Mouse (Mus musculus): ENCODE measurements around the gene D630003M21Rik. TPM values are rescaled to one million over a fixed set of nuclear protein-coding genes. Genes with fewer than 3 reads are reported as not detected.

Gene D630003M21Rik
- polyA plus RNA-seq, 1 experiment from 2014 or later, result 2.4 TPM

- no peaks in the 10 kb centered on the region for H3K9me3 ChIP-seq
- no peak overlapping the region for H3K27ac ChIP-seq (replicated peaks)
- WGBS, result 58% methylated on average over 3 of the region's 3 CpGs
- H3K27me3 ChIP-seq, result no peaks in the 10 kb centered on the region
- no peak for ATAC-seq (ENCODE audit: low FRiP score, low read depth)
- H3K36me3 ChIP-seq, result no peaks in the 10 kb centered on the region
- H3K4me1 ChIP-seq (replicated peaks), result peaks cover 23% of the 10 kb centered on the region
- no peak overlapping the region for H3K4me2 ChIP-seq
- H3K4me3 ChIP-seq, result no peak overlapping the region
- H3K9ac ChIP-seq, result no peak overlapping the region
Measured at GRCm38 (mm10) chr2:158232414-158232813, 3.4 kb upstream of the D630003M21Rik start.

GRCm38 (mm10) chr2:158231071-158231470, 2.0 kb upstream of the D630003M21Rik start:
- Histone ChIP-seq H3K36me3 (no peaks in the 10 kb centered on the region), H3K4me2 (no peak overlapping the region), H3K27me3 (no peaks in the 10 kb centered on the region), H3K9me3 (no peaks in the 10 kb centered on the region), H3K27ac (replicated peaks) (no peak overlapping the region), H3K4me1 (replicated peaks) (peaks cover 23% of the 10 kb centered on the region), H3K9ac (no peak overlapping the region), H3K4me3 (no peak overlapping the region)
- no peak for ATAC-seq (ENCODE audit: low FRiP score, low read depth)
- 36% methylated on average over 5 of the region's 5 CpGs for WGBS

- no peak for ATAC-seq (ENCODE audit: low FRiP score, low read depth)
- Histone ChIP-seq H3K4me3 (no peak overlapping the region), H3K4me1 (replicated peaks) (peaks cover 23% of the 10 kb centered on the region), H3K9ac (no peak overlapping the region), H3K27me3 (no peaks in the 10 kb centered on the region), H3K4me2 (no peak overlapping the region), H3K27ac (replicated peaks) (no peak overlapping the region), H3K9me3 (no peaks in the 10 kb centered on the region), H3K36me3 (no peaks in the 10 kb centered on the region)
- WGBS, result 40% methylated on average over 6 of the region's 6 CpGs
Measured at GRCm38 (mm10) chr2:158230617-158231016, 1.6 kb upstream of the D630003M21Rik start.

GRCm38 (mm10) chr2:158229503-158229892, 476 bp upstream of the D630003M21Rik start:
- Histone ChIP-seq H3K27ac (replicated peaks) (peak overlapping the region; percentile 31), H3K9me3 (no peaks in the 10 kb centered on the region), H3K4me2 (peak overlapping the region; percentile 95), H3K4me3 (peak overlapping the region; percentile 40), H3K27me3 (no peaks in the 10 kb centered on the region), H3K36me3 (no peaks in the 10 kb centered on the region), H3K9ac (peak overlapping the region; percentile 41), H3K4me1 (replicated peaks) (peaks cover 23% of the 10 kb centered on the region)
- peak; percentile 20 for ATAC-seq (ENCODE audit: low FRiP score, low read depth)
- WGBS, result 20% methylated on average over 7 of the region's 7 CpGs

- WGBS, result 73% methylated on average over 5 of the region's 5 CpGs
- ATAC-seq (ENCODE audit: low FRiP score, low read depth), result no peak
- H3K4me2 ChIP-seq, result no peak overlapping the region
- H3K9ac ChIP-seq, result no peak overlapping the region
- no peak overlapping the region for H3K4me3 ChIP-seq
- no peaks in the 10 kb centered on the region for H3K36me3 ChIP-seq
- no peaks in the 10 kb centered on the region for H3K9me3 ChIP-seq
- no peaks in the 10 kb centered on the region for H3K27me3 ChIP-seq
- H3K4me1 ChIP-seq (replicated peaks), result peaks cover 26% of the 10 kb centered on the region
- H3K27ac ChIP-seq (replicated peaks), result no peak overlapping the region
Measured at GRCm38 (mm10) chr2:158225301-158225700, 3.7 kb downstream of the D630003M21Rik start.

- Histone ChIP-seq H3K9me3 (no peaks in the 10 kb centered on the region), H3K27me3 (no peaks in the 10 kb centered on the region), H3K36me3 (no peaks in the 10 kb centered on the region), H3K4me3 (no peak overlapping the region), H3K27ac (replicated peaks) (no peak overlapping the region), H3K4me2 (no peak overlapping the region), H3K4me1 (replicated peaks) (peaks cover 9% of the 10 kb centered on the region), H3K9ac (no peak overlapping the region)
- WGBS, result 77% methylated on average over 3 of the region's 3 CpGs
- ATAC-seq (ENCODE audit: low FRiP score, low read depth), result no peak
Measured at GRCm38 (mm10) chr2:158223497-158223896, 5.5 kb downstream of the D630003M21Rik start.

GRCm38 (mm10) chr2:158222664-158223063, 6.4 kb downstream of the D630003M21Rik start:
- Histone ChIP-seq H3K9me3 (no peaks in the 10 kb centered on the region), H3K27ac (replicated peaks) (no peak overlapping the region), H3K27me3 (no peaks in the 10 kb centered on the region), H3K9ac (no peak overlapping the region), H3K4me3 (no peak overlapping the region), H3K4me2 (no peak overlapping the region), H3K4me1 (replicated peaks) (peaks cover 9% of the 10 kb centered on the region; the same call in 1 of the 2 replicates), H3K36me3 (no peaks in the 10 kb centered on the region)
- WGBS, result 42% methylated on average over 4 of the region's 4 CpGs
- no peak for ATAC-seq (ENCODE audit: low FRiP score, low read depth)

- WGBS, result 91% methylated on average over 9 of the region's 9 CpGs
- H3K27ac ChIP-seq (replicated peaks), result no peak overlapping the region
- no peaks in the 10 kb centered on the region for H3K9me3 ChIP-seq
- H3K4me2 ChIP-seq, result no peak overlapping the region
- ATAC-seq (ENCODE audit: low FRiP score, low read depth), result no peak
- H3K4me3 ChIP-seq, result no peak overlapping the region
- H3K36me3 ChIP-seq, result no peaks in the 10 kb centered on the region
- no peaks in the 10 kb centered on the region for H3K27me3 ChIP-seq
- H3K9ac ChIP-seq, result no peak overlapping the region
- peaks cover 9% of the 10 kb centered on the region; the same call in 1 of the 2 replicates for H3K4me1 ChIP-seq (replicated peaks)
Measured at GRCm38 (mm10) chr2:158221446-158222084, 7.5 kb downstream of the D630003M21Rik start.

GRCm38 (mm10) chr2:158219562-158219961, 9.5 kb downstream of the D630003M21Rik start:
- ATAC-seq (ENCODE audit: low FRiP score, low read depth), result no peak
- H3K9ac ChIP-seq, result no peak overlapping the region
- peaks cover 17% of the 10 kb centered on the region for H3K4me1 ChIP-seq (replicated peaks)
- WGBS, result 95% methylated on average over 2 of the region's 2 CpGs
- no peaks in the 10 kb centered on the region for H3K27me3 ChIP-seq
- no peak overlapping the region for H3K27ac ChIP-seq (replicated peaks)
- no peak overlapping the region for H3K4me2 ChIP-seq
- H3K36me3 ChIP-seq, result no peaks in the 10 kb centered on the region
- H3K9me3 ChIP-seq, result no peaks in the 10 kb centered on the region
- H3K4me3 ChIP-seq, result no peak overlapping the region

GRCm38 (mm10) chr2:158216510-158216909, 12.5 kb downstream of the D630003M21Rik start:
- ATAC-seq (ENCODE audit: low FRiP score, low read depth), result no peak

GRCm38 (mm10) chr2:158215283-158216117, 13.5 kb downstream of the D630003M21Rik start:
- WGBS, result 53% methylated on average over 9 of the region's 9 CpGs
- Histone ChIP-seq H3K4me1 (replicated peaks) (peaks cover 8% of the 10 kb centered on the region; the same call in 1 of the 2 replicates), H3K9ac (no peak overlapping the region), H3K4me2 (no peak overlapping the region), H3K36me3 (no peaks in the 10 kb centered on the region), H3K9me3 (no peaks in the 10 kb centered on the region), H3K27ac (replicated peaks) (no peak overlapping the region), H3K4me3 (no peak overlapping the region), H3K27me3 (no peaks in the 10 kb centered on the region)
- no peak for ATAC-seq (ENCODE audit: low FRiP score, low read depth)

More at GRCm38 (mm10) chr2:158216510-158216909, 12.5 kb downstream of the D630003M21Rik start:
- H3K4me1 ChIP-seq (replicated peaks), result peaks cover 8% of the 10 kb centered on the region; the same call in 1 of the 2 replicates
- no peak overlapping the region for H3K4me2 ChIP-seq
- H3K27me3 ChIP-seq, result no peaks in the 10 kb centered on the region
- H3K9me3 ChIP-seq, result no peaks in the 10 kb centered on the region
- no peak overlapping the region for H3K4me3 ChIP-seq
- H3K36me3 ChIP-seq, result no peaks in the 10 kb centered on the region
- no peak overlapping the region for H3K9ac ChIP-seq
- H3K27ac ChIP-seq (replicated peaks), result no peak overlapping the region
- 89% methylated on average over 8 of the region's 8 CpGs for WGBS

GRCm38 (mm10) chr2:158211764-158212471, 17.1 kb downstream of the D630003M21Rik start:
- Histone ChIP-seq H3K4me1 (replicated peaks) (peaks cover 8% of the 10 kb centered on the region; the same call in 1 of the 2 replicates), H3K27me3 (no peaks in the 10 kb centered on the region), H3K36me3 (no peaks in the 10 kb centered on the region), H3K9me3 (no peaks in the 10 kb centered on the region), H3K27ac (replicated peaks) (no peak overlapping the region), H3K4me2 (no peak overlapping the region), H3K9ac (no peak overlapping the region), H3K4me3 (no peak overlapping the region)
- 65% methylated on average over 4 of the region's 4 CpGs for WGBS
- no peak for ATAC-seq (ENCODE audit: low FRiP score, low read depth)

Data from hindbrain, embryonic 15.5 days (tissue).